In genomic region chr14:124669739-124670138, GRCm38 (mm10) we compare ENCODE assay signal across 10 mouse cellular contexts. TPM values are rescaled to one million over a fixed set of nuclear protein-coding genes. Genes with fewer than 3 reads are reported as not detected.
DNase-seq lines count a peak whose midpoint lies in the region; ATAC-seq and TF ChIP-seq lines count a peak whose summit lies in the region.
"Had no signal": no experiment of that assay in that cellular context is flagged by ENCODE, and none has a peak within 500 bp of the region (broad histone marks: within the 10 kb centered on the region; RNA-seq: fewer than 3 reads in every experiment).

No protein-coding gene starts in this region.

- H3K27me3 ChIP-seq in forebrain, embryonic 14.5 days (replicated peaks; ENCODE audit: control insufficient read depth, insufficient read depth, low read length), result no peaks in the 10 kb centered on the region

- H3K4me1 ChIP-seq in forebrain, embryonic 14.5 days (ENCODE audit: control insufficient read depth, insufficient read depth, low read length), result peaks cover 12% of the 10 kb centered on the region
- H3K4me1 ChIP-seq: liver, embryonic 13.5 days had no signal

- no peaks in the 10 kb centered on the region for H3K9me3 ChIP-seq in forebrain, embryonic 14.5 days (replicated peaks; ENCODE audit: control insufficient read depth, low read length)
- H3K9me3 ChIP-seq: liver, embryonic 13.5 days had no signal

- H3K27ac ChIP-seq in forebrain, embryonic 14.5 days (ENCODE audit: low read depth, low read length), result peak overlapping the region; percentile 33; the same call in 1 of the 2 replicates
- H3K27ac ChIP-seq in gastrocnemius, adult 2 months, result no peak overlapping the region
- H3K27ac ChIP-seq: liver, embryonic 13.5 days had no signal

- no peaks in the 10 kb centered on the region for H3K36me3 ChIP-seq in forebrain, embryonic 14.5 days (ENCODE audit: control insufficient read depth, insufficient read depth, low read length)
- H3K36me3 ChIP-seq: liver, embryonic 13.5 days had no signal

- no peak for TF ChIP-seq CTCF in gastrocnemius, adult 2 months (IDR thresholded peaks at IDR 0.05)

- 2% methylated on average over 7 of the region's 7 CpGs for WGBS in forebrain, embryonic 14.5 days

- intact Hi-C loops in left cerebral cortex, postnatal 14 days (cut with DNase I), result loop anchor here (10.0 kb wide), 1 partner anchor 265 kb away; no protein-coding TSS in a partner anchor
- intact Hi-C loops in gastrocnemius, adult 2 months (cut with DNase I), result no loop called here
- intact Hi-C loops in heart, postnatal 36 days (cut with DNase I), result loop anchor here (10.0 kb wide), 1 partner anchor 265 kb away; no protein-coding TSS in a partner anchor

- ATAC-seq in forebrain, embryonic 14.5 days, result peak; percentile 95

- 0 out of 2 replicates have a peak overlapping the region, but pooled peaks have one; percentile 18 for H3K4me2 ChIP-seq in forebrain, embryonic 14.5 days (ENCODE audit: low read length)
- H3K4me2 ChIP-seq: liver, embryonic 13.5 days had no signal

- H3K4me3 ChIP-seq in forebrain, embryonic 14.5 days (ENCODE audit: low read depth, low read length), result no peak overlapping the region
- H3K4me3 ChIP-seq in gastrocnemius, adult 2 months, result no peak overlapping the region
- H3K4me3 ChIP-seq: erythroblast, embryonic 14.5 days; liver, embryonic 13.5 days had no signal

- H3K9ac ChIP-seq in forebrain, embryonic 14.5 days (ENCODE audit: low read length), result no peak overlapping the region
- H3K9ac ChIP-seq: liver, embryonic 13.5 days had no signal

- peak; percentile 81 for DNase-seq in heart, adult 11 months
- no peak for DNase-seq in heart, adult 9 months (ENCODE audit: low spot score in 2 of 2)
- DNase-seq in ZHBTc4 (ENCODE audit: low read depth, low spot score), result peak; percentile 69
- peak; percentile 86 for DNase-seq in forebrain, embryonic 14.5 days (ENCODE audit: low spot score)
- peak; percentile 46 to 52 for DNase-seq in left cerebral cortex, postnatal 14 days (ENCODE audit: low spot score in 2 of 2)
- peak; percentile 78 to 81 for DNase-seq in right cerebral cortex, postnatal 10 days (ENCODE audit: low spot score in 2 of 2)
- DNase-seq in gastrocnemius, adult 2 months, result no peak
- DNase-seq in heart, postnatal 36 days, result no peak
- DNase-seq: liver, embryonic 13.5 days had no signal

RNA-seq across cellular contexts. Expression of gene Fgf14, which starts 7.2 kb away (rescaled TPM):
- polyA plus RNA-seq in forebrain, embryonic 14.5 days (2014; fragmentation: Nextera tagmentation; extraction: Ambion mirVana), result 18.9 and 27.6 TPM in 2 replicates
- total RNA-seq in left cerebral cortex, postnatal 14 days (2021), result 10 to 100 TPM; 47.5 to 53.0 TPM
- total RNA-seq in gastrocnemius, adult 2 months (2021), result not detected
- 1 to 10 TPM; 1.4 to 1.7 TPM for total RNA-seq in heart, postnatal 36 days (2021)
- polyA plus RNA-seq: erythroblast, embryonic 14.5 days had no signal

Comparison
In these comparisons a context has a peak if more than half of its experiments do, and no peak if none do; other contexts are left out.
1. DNase-seq: peak in heart, adult 11 months (single experiment), ZHBTc4 (single experiment), forebrain, embryonic 14.5 days (single experiment), left cerebral cortex, postnatal 14 days (2 of 2) and right cerebral cortex, postnatal 10 days (2 of 2); none in heart, adult 9 months (0 of 2), gastrocnemius, adult 2 months (single experiment) and heart, postnatal 36 days (0 of 2).
2. RNA of gene Fgf14, which starts 7.2 kb away (total RNA-seq): 47.5 to 53.0 TPM in left cerebral cortex, postnatal 14 days; 1.4 to 1.7 TPM in heart, postnatal 36 days and not detected in gastrocnemius, adult 2 months; every median in the first group is over 10 times any median in the second.